Mouse (Mus musculus): Measurements from ENCODE around the gene Ifitm6.
"Not testable (repeated sequence)": the region's sequence is repeated elsewhere in the genome, so short reads cannot be mapped to it uniquely, and the experiment has no call there.

Ifitm6 gene

DNA sequence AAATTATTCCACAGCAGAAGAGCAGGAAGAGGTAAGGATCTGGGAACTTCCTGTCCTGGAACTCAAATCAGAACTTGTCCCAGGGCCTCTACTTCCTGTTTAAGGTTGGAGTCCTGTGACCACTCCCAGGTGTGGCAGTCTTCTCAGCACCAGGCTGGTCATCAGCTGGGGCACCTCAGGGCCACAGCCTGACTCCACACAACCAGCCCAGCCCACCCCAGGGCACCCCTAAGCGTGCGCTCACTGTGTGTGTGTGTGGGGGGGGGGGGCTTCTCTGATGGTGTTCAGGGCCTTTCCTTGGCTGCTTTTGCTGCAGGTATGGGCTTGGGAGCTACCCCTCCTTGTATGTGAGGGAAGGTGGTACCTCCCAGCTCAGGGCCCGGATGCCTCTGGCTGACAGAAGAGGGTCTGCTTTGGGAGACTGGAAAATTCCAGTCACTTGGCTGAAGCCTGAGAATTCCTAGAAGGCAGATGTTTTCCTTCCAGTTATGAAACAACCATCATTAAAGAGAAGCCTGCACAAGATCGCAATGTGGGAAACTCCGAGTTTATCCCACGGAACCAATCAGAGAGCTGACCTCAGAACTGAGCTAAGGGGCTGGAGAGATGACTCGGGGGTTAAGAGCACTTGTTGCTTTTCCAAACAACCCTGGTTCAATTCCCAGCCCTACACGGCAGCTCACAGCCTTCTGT is 46.1 kb downstream of the Ifitm6 start:
- DNase-seq (ENCODE audit: low spot score in 2 of 2): no peak

DNA sequence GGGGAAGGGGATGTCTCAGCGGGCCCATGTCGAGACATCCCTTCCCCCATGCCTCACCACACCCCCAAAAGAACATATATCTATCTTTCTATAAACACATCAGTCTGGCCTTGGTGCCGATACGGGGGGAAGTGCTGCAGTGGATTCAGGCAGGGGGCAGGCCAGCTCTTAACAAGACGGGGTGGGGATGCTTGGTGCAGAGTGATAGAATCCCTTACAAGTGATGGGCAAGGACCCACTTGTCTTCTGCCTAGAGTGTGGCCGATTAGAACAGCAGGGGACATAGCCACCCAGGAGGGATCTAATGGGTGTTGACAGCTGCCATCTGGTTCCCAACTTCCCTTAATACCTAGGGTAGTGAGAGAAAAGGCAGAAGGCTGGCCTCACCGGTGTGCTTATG is 46.8 kb downstream of the Ifitm6 start:
- DNase-seq (ENCODE audit: low spot score in 2 of 2): no peak

DNA sequence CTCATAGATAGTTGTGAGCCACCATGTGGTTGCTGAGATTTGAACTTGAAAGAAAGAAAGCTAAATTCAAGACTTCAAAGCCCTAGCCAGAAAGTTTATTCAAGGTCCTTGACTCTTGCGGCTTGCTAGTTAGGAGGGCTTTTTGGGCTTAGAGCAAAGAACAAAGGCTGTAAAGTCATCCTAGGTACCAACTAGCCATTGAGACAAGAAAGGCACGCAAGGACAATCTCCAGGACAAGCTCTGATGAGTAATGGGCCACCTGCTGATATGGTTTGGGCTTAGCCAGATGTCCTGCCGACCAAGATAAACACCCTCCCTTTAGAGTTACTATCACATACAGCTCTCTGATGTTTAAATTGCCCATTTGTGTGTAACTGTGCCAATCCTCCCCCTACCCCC is 49.0 kb downstream of the Ifitm6 start:
- DNase-seq (ENCODE audit: low spot score in 2 of 2): not testable (repeated sequence)

DNA sequence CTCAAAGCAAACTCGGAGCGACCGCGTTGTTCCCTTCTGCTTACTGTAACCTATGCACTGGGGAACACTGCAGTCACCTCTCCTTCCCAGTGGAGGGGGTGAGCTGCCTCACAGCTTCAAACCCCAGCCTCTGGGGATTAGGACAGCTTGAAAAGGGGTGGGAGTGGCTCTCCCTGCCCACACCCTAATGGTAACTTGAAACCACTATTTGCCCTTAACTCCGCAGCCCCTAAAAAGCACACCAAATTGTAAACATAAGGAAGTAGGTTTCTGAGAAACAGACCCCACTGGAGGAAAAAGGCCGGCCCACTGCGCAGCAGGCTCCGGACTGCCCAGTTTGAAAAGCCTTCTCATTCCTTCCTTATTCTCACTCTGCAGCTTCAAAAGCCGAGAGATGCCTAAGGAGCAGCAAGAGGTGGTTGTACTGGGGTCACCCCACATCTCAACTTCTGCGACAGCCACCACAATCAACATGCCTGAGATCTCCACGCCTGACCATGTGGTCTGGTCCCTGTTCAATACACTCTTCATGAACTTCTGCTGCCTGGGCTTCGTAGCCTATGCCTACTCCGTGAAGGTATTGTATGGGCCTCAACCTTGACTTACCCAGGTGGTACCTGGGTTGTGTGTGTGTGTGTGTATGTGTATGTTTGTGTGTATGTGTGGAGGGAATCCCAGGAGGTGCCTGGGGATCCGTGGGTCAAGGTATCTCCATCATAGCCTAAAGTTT is 49.7 kb downstream of the Ifitm6 start:
- no peak for DNase-seq (ENCODE audit: low spot score in 2 of 2)

DNA sequence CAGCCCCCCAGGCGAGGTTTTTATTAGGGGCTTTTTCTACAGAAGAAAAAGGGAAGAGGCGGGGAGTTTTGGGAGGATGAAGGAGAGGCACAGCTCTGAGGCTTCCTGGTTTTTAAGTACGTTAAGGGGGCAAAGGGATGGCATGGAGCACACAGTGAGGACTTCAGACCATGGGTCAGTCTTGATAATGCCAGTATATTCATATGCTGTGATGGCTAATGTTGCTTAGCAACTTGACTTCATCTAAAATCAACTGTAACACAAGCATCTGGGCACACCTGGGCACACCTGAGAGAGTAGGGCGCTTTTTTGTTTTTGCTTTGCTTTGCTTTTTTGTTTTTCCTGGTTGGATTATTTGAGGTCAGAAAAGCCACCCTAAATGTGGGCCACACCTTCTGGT is 50.8 kb downstream of the Ifitm6 start, which contains the start of gene Ifitm1:
Ifitm1 (plus strand) TSS at position 301 of the 400 bp plus-strand sequence.
- no peak for DNase-seq (ENCODE audit: low spot score in 2 of 2)
